Mouse (Mus musculus) left cerebral cortex, postnatal 10 days (tissue): ENCODE results near the gene Tex37. TPM values are rescaled to one million over a fixed set of nuclear protein-coding genes. Genes with fewer than 3 reads are reported as not detected.
A peak's percentile ranks its signal among the peaks of the same experiment; 100 is the strongest.

Experiments used
- DNase-seq, 2 experiments: peaks; one replicate each; pipeline ENCODE4 v3.0.0; 2021 to 2022; ENCODE audit warnings: low spot score in 2 of 2, mixed read lengths in 1 of 2; ENCODE audit errors: extremely low spot score in 1 of 2
- intact Hi-C: fragments of 180-260 bp; cut with DNase I; formaldehyde crosslinking; loops from one replicate; pipeline ENCODE4 v1.15.1; 2025
- total RNA-seq, 2 experiments: library from RNA; stranded (reverse); gene quantifications; 2 replicates each; pipeline ENCODE4 v1.2.3; 2021

Gene Tex37
- total RNA-seq, 2 experiments from 2014 or later = not detected

DNA sequence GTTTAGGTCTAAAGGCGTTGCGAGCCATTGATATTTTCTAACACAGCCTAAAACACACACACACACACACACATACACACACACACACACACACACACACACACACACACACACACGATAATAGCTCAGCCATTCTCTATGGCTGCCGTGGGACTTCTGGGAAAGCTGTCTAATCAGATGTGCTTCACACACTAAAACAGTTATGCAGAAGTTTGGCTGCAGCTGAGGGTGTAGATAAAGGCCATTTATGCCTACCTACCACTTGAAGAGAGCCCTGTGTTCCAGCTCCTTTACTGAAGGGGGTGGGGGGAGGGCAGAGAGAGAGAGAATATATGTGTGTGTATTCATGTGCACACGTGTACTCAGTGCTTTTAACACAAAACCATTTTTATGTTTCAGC, 15.0 kb downstream of the Tex37 start:
- no peak for DNase-seq
- intact Hi-C loops = no loop called here

DNA sequence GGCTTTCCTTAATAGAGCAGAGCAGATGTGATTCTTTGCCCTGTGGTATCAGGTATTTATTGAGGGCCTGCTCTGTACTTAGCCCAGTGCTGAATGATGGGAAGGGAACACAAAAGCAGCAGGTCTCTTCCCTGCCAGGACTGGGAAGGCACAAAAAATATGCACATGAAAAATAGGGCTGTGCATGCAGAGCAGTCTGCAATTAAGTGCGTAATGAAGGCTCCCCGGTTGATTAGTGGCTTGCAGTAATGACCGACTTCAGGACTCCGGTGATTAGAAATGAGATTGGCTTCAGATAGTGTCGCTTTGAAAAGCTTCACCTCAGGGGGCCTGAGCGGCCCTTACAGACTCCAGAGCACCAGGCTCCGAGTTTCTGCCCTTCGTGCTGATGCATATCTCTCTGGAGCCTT, 19.1 kb downstream of the Tex37 start:
- DNase-seq = no peak
- intact Hi-C loops = no loop called here

GRCm38 (mm10) chr6:70898166-70898565, 20.6 kb downstream of the Tex37 start:
- no peak for DNase-seq
- intact Hi-C loops = no loop called here

- DNase-seq = no peak
- intact Hi-C loops = no loop called here
These were observed 30.7 kb downstream of the Tex37 start for GRCm38 (mm10) chr6:70887993-70888392.

GRCm38 (mm10) chr6:70880714-70881304, 37.9 kb downstream of the Tex37 start:
- DNase-seq = peak; percentile 54 to 79
- intact Hi-C loops = loop anchor here (1.0 kb wide), 1 partner anchor 69 kb away; no protein-coding TSS in a partner anchor

- intact Hi-C loops = no loop called here
- no peak for DNase-seq
These were observed 43.7 kb downstream of the Tex37 start for GRCm38 (mm10) chr6:70875017-70875416.

DNA sequence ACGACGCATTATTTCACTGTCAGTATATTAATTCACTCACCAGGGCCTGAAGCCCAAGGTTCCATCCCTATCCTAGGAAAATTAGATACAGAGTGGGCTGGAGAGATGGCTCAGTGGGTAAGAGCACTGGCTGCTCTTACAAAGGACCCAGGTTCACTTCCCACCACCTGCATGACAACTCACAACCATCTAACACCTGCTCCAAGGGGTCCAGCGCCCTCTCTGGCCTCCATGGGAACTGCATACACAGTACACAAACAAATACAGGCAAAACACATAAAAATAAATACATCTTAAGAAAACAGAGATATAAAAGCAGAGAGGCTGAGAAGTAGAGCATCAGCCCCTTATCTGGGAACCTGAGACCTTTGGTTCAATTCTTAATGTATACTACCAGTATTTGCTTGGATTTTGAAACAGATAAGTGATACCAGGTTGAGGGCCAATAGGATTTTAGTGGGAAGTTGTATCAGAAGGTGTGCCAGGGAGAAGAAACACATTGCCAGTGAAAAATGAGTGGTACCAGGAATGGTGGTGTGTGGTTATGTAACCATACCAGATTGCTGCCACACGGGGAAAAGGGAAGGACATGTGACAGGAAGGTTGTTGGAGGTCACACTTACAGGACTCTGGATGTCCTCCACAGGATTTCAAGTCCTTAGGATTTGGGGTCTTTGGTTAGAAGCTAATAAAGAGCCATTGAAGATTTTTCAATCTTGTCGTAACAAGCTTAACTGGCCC, 44.5 kb downstream of the Tex37 start:
- DNase-seq = no peak
- intact Hi-C loops = no loop called here

DNA sequence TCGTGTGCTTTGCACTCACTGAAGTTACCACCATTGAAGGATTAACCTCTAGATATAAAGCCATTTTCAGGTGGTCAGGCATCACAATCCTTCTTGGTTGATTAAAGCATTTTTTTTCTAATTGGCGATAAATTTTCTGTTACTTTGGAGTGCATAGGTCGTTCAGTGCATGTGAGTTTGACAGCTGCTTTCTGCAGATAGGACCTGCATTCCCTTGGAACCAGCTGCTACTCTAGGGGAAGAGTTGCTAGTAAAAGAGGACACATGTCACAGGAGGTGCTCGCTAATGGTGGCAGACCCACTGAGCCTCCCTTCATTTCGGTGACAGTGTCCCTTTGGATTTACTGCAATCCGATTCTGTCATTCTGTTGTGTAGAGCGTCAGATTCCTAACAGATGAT, 46.2 kb downstream of the Tex37 start:
- intact Hi-C loops = no loop called here
- no peak for DNase-seq

DNA sequence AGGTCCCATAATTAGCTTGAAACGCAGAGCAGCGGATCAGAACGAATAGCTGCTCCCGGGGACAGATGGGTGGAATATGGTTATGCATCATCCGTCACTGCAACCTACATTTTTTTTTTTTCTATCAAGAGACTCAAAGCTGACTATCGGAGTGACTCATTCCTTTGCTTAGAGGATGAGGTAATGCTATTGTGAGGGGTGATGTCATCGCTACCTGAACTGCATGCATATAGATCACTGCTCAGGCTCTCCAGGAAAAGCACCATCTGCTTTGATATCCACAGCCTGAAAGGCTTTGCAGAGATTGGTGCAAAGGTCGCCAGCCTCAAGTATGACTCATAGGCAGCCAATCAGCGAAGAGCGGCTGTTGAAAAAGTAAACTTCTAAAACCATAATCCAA, 46.6 kb downstream of the Tex37 start:
- intact Hi-C loops = no loop called here

GRCm38 (mm10) chr6:70871511-70871980, 47.2 kb downstream of the Tex37 start:
- no peak for DNase-seq
- intact Hi-C loops = no loop called here

More for the DNA sequence above, 46.6 kb downstream of the Tex37 start:
- peak; percentile 33 to 36 for DNase-seq

DNA sequence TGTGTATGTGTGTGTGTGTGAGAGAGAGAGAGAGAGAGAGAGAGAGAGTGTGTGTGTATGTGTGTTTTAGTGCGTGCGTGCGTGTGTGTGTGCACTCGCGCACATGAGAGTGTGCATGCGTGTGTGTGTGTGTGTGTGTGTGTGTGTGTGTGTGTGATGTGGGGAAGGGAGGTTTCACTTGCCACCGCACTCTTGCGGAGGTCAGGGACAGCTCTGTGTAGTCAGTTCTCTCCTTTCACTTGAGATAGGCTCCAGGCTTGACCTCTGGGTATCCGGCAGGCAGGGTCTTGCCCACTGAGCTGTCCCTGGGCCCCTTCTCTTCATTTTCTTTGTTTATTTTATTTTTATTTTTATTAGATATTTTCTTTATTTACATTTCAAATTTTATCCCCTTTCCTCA, 51.4 kb downstream of the Tex37 start:
- no peak for DNase-seq
- intact Hi-C loops = no loop called here

DNA sequence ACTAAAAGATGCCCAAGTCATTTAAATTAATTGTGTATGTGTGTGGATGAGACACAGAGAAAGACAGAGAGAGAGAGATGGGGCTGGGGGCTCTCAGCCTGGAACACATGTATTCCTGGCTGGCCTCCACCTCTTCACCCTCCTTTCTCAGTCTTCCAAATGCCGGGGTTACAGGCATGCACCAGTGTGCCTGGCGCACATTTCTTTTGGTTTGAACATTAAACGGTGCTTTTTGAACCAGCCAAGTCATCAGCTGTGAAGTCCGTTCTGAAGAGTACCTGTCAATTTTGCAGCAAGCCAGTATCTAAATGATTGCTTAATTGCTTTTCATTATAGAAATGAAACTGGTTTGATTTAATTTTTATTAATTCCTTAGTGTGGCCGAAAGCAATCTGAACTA, 52.0 kb downstream of the Tex37 start:
- no peak for DNase-seq
- intact Hi-C loops = no loop called here

- intact Hi-C loops = no loop called here
- no peak for DNase-seq
These were observed 54.4 kb downstream of the Tex37 start for GRCm38 (mm10) chr6:70864285-70864684.

Other genes starting within 250 kb of the Tex37 start
- gene Rpia, start 126.7 kb downstream of the Tex37 start, total RNA-seq = 10 to 100 TPM; 10.5 to 12.8 TPM
- gene Eif2ak3, start 74.4 kb downstream of the Tex37 start, total RNA-seq = 10 to 100 TPM; 17.8 to 20.2 TPM
- not detected for gene Foxi3, start 37.6 kb upstream of the Tex37 start, total RNA-seq
- gene Thnsl2, start 225.5 kb upstream of the Tex37 start, total RNA-seq = 1 to 10 TPM; 3.0 to 3.9 TPM